Mouse (Mus musculus) spleen, postnatal 36 days (tissue): ENCODE results near the gene Gm49369.
"Not testable (repeated sequence)": the region's sequence is repeated elsewhere in the genome, so short reads cannot be mapped to it uniquely, and the experiment has no call there.

Experiments
- DNase-seq, 2 experiments: peaks; one replicate each; pipeline ENCODE4 v3.0.0; 2022; ENCODE audit warnings: low spot score in 2 of 2, mixed read lengths in 1 of 2

Gene Gm49369

GRCm38 (mm10) chr7:142382567-142382966, at the start of gene Gm49369:
Gene Gm49369, minus strand, starts transcription at chr7:142382667.
- no peak for DNase-seq

- DNase-seq = no peak
Observed at GRCm38 (mm10) chr7:142431106-142431505, 48.6 kb upstream of the Gm49369 start.

- DNase-seq = no peak
Observed at GRCm38 (mm10) chr7:142430160-142430678, 47.8 kb upstream of the Gm49369 start.

GRCm38 (mm10) chr7:142428213-142428612, 45.7 kb upstream of the Gm49369 start:
- no peak for DNase-seq

- no peak for DNase-seq
Observed at GRCm38 (mm10) chr7:142425641-142426213, 43.3 kb upstream of the Gm49369 start.

DNA sequence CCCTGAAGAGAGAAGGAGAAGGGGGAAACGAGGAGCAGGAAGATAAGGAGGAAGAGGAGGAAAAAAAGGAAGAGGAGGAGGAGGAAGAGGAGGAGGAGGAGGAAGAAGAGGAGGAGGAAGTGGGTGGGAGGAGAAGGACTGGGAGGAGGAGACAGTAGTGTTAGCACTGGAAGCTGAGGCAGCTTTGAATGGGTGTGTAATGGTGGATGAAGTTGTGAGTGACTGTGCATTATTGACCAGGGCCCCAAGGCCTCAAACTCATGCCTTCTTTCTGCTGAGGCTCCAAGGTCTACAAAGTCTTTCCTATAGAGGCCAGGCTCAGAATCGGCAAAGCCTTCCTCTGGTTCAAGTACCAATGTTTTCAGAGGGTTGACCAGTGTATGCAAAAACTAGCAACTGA, 39.4 kb upstream of the Gm49369 start:
- DNase-seq = no peak

GRCm38 (mm10) chr7:142419887-142420286, 37.4 kb upstream of the Gm49369 start:
- no peak for DNase-seq

GRCm38 (mm10) chr7:142418679-142419078, 36.2 kb upstream of the Gm49369 start:
- DNase-seq = no peak

- no peak for DNase-seq
Observed at GRCm38 (mm10) chr7:142418027-142418426, 35.6 kb upstream of the Gm49369 start.

DNA sequence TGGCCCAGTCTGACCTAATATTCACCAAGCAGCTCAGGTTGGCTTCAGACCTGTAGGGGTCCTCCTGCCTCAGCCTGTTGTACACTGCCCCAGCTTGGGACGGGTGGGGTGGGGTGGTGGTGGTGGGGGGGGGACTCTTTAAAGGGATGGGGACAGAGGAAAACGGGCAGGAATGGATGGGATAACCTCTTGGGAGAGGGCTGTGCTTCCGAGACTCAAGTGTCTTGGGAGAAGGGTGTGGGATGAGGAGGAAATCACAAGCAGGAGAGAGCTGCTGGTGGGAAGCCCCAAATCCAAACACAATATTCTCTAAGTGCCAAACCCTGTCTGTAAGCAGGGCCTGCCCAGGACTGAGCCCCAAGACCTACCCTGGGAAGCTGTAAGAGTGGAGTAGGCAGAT, 33.8 kb upstream of the Gm49369 start:
- DNase-seq = no peak

- no peak for DNase-seq
Observed at GRCm38 (mm10) chr7:142415314-142415713, 32.8 kb upstream of the Gm49369 start.

DNA sequence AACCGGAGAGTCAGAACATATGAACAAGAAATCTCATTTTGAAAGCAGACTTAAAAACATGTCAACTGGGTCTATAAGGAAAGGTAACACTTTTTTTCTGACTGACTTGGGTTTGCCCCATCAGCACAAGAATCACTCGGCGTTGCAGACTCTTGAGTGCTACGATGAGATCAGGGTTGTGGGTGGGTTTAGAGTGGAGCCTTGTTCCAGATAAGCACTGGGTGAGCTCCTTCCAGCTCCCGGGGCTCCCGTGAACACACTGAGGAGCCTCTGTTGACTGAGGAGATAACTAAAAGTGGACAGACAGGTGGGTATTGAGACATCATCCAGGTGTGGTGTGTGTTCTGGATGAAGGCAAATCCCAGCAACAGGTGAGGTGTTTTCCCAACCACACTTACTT, 30.8 kb upstream of the Gm49369 start:
- DNase-seq = no peak

GRCm38 (mm10) chr7:142409603-142410002, 27.1 kb upstream of the Gm49369 start:
- DNase-seq = no peak

- no peak for DNase-seq
Observed at GRCm38 (mm10) chr7:142408686-142409085, 26.2 kb upstream of the Gm49369 start.

- no peak for DNase-seq
Observed at GRCm38 (mm10) chr7:142407935-142408334, 25.5 kb upstream of the Gm49369 start.

- not testable (repeated sequence) for DNase-seq
Observed at GRCm38 (mm10) chr7:142405134-142405533, 22.7 kb upstream of the Gm49369 start.

DNA sequence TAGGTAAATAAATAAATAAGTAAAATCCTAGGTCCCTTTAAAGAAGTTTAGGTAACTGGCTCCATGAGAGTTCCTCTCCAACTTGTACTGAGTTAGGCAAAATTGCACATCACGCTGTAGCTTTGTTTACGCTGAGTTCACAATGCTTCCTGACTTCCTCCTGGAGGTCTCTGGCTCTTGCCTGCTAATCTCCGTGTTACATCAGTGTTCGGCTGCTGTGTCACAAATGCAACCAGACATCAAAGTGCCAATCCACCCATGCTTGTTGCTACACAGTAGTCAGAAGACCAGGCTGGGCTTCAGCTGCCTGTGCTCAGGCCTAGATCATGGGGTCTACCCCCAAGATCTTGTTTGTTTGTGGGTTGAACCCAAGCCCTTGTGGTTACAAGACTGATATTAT, 21.1 kb upstream of the Gm49369 start:
- no peak for DNase-seq

DNA sequence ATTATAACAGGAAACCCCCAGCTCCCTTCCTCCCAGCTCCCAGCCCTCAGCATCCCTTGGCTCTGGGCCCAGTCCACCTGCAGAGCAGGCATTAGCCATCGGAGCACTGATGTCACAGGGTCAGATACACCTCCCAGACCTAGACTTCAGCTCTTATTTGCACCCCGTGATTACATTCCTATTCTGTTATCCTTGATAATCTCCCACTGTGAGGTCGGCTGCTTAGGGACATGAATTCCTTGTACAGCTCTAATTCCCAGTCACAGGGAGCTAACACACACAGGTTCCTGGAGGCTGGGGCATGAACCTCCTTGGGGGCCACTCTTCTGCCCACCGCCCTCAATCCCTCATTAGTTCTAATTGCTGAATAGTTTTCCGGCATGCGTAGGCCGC, 18.3 kb upstream of the Gm49369 start:
- DNase-seq = no peak

DNA sequence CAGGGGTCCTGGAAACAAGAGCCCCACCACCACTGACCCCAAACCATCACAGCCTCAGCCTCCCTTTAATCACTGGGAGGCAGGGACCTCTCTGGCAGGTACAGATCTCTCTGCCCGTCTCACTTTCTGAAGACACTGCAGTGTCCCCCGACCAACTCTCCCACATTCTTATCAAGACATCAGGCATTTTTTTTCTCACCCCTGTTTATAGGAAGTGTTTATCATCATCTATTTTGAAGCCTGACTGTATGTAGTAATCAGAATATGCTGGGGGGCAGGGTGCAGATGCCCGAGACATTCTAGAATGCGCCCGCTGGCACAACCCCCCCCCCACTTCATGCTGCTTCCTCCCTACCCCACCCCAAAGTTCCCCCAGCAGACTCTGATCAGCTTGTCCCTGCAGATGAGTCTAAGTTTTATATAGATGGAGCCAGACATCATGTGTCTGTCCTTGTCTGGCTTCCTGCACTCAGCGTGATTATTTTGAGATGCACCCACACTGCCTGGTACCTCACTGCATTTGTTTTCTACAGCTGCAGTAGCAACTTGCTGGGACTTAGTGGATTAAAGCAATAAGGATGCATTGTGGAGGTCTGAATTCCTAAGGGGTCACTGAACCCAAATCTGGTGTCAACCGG, 17.8 kb upstream of the Gm49369 start:
- DNase-seq = no peak

DNA sequence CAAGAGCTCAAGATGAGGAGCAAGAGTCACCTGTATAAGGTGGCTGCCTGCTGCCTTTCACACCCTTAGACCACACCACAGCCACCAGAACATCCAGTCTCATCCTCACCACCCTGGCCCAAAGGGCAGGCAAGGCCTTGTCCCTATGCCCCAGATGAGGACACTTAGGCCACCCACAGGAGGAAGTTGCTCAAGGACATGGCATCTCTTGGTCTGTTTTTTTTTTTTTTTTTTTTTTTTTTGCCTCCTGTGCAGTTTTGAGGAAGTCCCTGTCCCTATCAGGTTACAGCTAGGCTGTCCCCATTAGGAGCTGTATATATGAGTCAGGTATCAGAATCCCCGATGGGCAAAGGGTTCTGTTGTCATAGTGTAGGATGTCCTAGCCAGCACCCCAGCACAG, 16.8 kb upstream of the Gm49369 start:
- no peak for DNase-seq

- peak in 1 of 2 experiments; percentile 48 for DNase-seq
Observed at GRCm38 (mm10) chr7:142398052-142398451, 15.6 kb upstream of the Gm49369 start.

- no peak for DNase-seq
Observed at GRCm38 (mm10) chr7:142396611-142397010, 14.1 kb upstream of the Gm49369 start.

GRCm38 (mm10) chr7:142395472-142395871, 13.0 kb upstream of the Gm49369 start:
- no peak for DNase-seq
